Mouse (Mus musculus): ENCODE data around the gene Pacrg.

Pacrg gene

DNA sequence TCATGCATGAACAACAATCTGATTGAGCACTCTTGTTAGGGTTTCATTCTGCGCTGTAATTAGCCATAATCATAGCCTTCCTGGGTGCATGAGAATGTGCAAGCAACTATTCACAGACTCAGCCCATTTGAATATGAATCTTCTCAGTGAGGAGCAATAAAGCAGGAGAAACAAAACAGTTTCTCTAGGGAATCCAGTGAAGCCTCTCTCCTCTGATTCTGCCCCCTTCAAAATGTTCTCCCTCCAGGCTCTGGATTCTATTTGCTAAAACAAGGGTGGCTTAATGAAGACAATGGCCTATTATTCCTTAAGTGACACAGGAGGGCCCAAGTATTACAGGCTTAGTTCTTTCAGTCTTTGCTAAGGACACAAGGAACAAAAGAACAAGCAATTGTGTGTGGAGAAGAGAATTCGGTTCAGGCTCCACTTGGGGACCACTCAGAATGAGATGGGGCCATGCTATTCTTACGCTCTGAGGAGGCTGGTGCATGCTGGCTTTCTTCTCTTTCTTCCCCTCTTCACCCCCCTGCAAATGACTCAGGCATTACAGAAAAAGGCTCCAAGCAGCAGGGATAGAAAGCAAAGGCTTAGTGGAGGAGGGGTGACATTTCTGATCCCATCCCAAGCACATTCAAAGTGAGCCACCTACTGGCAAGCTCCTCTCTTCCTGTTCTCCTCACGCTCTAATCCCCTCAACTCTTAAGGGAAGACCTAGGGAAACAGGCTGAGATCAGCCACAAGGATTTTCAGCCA, 95.2 kb downstream of the Pacrg start:
- DNase-seq (ENCODE audit: low read depth, low spot score), result peak; percentile 76

DNA sequence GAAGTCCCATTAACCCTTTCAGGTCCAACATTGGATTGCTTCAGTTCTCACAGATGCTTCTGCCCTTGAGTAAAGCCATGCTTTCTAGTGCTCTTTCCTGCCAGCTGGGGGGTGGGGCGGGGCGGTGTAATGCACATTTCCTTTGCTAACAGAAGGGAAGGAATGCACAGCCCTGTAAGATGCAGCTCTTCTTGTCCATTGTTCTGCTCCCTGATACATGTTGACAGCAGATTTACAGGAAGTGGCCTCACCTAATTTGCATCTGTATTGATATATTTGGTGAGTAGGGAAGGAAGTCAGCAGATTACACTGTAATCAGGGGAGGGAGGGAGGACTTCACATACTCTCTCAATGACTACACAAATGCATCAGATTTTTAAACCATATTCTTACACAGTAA, 100.0 kb downstream of the Pacrg start:
- peak; percentile 57 for DNase-seq (ENCODE audit: low read depth, low spot score)

DNA sequence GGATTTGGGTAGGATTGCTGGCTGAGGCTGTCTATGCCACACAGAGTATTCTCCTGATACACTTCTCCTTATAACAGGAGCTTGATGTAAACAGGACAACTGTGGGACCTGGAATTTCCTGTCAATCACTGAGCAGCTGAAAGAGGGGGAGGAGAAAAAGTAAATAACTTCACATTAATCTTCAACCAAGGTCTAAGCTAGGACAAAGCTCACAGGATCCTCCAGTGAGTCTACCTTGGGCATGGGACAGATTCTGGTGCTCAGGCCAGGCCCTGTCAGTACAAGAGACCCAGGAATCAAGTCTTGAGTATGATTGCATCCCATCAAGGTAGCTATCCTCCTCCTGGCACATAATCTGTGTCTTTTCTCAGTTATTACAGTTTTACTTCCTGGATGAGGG, 102.1 kb downstream of the Pacrg start:
- DNase-seq (ENCODE audit: low read depth, low spot score), result no peak

DNA sequence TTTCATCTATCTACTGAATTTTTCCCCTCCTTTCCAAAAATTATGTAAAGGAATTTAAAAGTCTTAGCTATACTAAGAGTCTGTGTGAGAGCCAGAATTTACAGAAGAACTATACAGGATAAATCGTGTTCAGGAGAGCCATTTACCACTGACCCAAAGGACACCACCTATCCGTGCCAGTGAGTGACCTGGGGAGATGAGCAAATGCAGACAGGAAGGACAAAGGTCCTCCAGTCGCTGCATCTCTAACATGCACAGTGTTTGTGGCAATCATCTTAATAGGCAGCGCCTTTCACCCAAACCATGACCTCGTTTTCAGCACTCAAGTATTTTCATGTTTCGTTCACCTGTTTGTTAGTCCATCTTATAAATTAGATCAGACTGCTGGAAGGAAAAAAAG, 105.4 kb downstream of the Pacrg start:
- DNase-seq (ENCODE audit: low read depth, low spot score), result no peak

DNA sequence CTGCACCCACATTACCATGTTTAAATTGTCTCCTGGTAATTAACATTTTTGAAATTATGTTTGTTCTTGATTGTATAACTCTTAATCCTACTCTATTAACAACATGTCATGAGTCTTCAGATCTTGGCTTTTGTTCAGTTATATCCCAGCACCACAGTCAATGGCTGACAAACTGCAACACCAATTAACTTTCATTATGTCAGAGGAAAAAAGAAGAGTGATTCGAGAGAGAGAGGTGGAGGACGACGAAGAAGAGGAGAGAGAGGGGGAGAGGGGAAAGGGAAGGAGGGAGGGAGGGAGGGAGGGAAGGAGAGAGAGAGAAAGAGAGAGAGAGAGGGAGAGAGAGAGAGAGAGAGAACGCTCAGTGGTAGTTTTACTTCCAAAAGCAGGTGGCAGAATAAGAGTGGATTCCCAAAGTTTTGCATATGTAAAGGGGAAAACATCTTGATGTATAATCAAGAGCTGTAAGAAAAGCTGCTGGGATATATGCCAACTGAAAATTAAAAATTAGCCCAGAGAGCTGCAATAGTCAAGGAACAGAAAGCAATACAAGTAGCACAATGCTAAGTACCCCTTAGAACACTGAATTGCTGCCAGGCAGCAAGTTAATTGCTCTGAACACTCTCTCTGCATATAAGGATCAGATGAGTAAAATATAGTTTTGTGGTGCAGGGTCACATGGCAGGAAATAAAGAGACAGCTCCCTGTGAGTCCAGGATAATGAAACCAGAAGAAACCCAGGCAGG, 107.6 kb downstream of the Pacrg start:
- DNase-seq (ENCODE audit: low read depth, low spot score), result no peak

DNA sequence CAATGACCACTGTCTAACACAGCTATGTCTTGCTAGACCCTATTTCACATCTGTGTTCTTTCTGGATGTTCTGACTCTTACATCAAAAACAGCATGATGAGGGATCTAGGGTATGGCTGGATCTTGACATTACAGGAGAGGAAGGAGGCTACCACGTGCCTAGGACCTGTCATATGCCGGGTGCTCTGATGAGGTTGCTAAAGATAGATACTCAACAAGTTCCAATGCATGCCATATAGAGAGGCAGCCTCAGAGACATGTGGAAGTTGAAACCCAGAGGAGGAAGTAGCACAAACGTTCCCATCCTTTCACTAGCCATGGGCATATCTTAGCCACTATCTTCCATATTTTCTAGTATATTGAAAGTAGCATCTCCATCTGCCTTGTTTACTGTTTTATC, 115.3 kb downstream of the Pacrg start:
- DNase-seq (ENCODE audit: low read depth, low spot score), result no peak

DNA sequence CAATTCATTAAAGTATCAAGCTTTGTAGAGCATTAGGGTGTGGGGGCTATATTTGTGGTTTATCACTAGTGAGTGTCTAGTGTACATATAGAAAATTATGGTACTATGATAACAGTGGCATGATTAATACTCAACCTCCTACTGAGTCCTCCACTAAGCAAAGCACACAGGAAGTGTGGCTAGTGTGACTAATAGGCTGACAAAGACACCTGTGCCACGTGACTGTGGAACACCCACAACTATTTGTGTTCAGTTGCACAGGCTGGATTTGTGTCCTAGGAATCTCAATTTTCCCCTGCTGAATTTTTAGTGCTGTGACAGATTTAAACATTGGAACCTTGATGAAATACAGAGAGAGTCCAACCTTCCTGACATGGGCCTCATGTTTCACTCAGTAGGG, 118.5 kb downstream of the Pacrg start:
- DNase-seq (ENCODE audit: low read depth, low spot score), result no peak

DNA sequence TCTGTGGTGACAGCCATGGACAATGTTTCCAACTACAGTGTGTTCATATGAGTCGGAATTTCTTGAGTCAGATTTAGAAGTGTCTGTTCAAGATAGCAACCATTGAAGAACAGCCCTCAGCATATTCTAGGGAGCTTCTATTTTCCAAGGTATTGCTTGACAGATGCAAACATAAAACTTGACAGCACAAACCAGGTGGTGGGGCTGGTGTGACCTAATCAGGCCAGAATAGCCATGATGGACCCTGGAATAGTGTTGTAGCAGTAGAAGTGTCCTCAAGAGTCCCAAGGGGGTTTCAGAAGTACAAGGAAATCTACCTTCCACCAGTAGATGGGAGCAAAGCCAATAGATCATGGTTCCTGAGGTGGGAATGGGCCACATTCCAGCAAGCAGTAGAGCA, 123.0 kb downstream of the Pacrg start:
- DNase-seq (ENCODE audit: low read depth, low spot score), result no peak

DNA sequence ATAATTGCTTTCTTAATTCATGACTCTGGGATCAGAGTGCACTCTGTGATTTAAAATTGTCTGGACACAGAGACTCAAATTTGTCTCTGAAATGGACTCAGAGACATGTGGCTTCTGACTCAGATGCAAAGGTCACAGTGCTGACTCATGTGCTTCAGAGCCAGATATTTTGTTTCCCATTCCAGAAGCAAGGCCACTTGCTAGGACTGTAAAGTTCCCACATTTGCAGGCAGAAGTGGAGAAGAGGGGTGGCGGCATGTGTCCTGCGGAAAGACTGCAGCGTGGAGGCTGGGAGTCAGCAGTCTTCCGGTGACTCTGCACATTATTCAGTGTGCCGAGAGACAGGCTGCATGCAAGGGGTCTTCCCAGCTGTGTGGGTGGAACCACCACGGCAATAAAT, 137.3 kb downstream of the Pacrg start:
- no peak for DNase-seq (ENCODE audit: low read depth, low spot score)

DNA sequence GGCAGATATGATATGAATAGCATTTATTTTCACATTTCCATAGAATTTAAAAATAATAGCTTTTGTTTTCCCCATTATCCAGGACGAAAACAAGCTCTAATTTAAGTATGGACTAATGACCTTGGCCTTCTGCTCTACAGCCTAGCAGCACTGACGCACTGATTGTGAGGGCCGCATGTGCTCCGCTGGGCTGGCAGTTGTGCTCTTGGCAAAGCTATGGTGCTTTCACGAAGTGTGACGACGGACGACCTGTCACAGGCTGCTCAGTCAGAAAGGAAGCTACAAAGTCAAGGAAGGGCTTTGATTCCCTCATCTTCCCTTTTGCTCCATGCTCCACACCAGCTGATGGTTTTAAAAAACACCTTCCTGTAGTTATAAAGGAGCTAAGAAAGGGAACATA, 142.1 kb downstream of the Pacrg start:
- DNase-seq (ENCODE audit: low read depth, low spot score), result no peak

DNA sequence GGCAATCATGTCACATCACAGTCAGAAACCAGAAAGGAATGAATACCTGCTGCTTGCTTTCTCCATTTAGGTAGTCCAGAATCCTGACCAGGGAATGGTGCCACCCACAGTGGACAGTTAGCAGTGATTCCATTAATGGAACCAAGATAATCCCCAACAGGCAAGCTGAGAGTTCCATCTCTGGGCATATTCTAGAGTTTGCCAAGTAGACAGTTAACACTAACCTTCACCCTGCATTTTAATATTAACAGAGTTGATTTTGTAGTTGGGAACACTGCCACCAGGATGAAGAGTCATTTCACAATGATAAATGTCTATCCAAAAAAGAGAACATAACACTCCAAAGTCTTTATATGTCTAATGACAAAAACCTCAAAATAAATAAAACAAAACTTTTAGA, 144.7 kb downstream of the Pacrg start:
- DNase-seq (ENCODE audit: low read depth, low spot score), result no peak

DNA sequence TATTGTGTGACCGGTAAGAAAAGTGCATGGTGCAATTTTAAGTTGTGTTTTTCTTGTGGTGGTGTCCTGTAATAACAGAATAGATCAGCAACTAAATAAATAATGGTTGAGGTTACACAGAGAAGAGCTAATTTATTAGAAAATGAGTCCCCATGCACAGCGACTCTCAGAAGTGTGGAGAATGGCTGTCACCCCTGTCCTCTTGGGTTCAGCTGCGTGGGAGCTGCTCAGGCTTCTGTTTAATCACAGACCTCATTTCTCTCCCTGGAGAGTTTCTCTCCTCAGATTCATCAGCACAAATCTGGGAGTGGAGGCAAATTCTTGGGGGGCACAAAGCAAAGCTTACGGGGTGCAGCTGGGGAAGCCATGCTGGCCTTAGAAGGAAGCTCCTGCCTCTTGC, 163.0 kb downstream of the Pacrg start:
- no peak for DNase-seq (ENCODE audit: low read depth, low spot score)

DNA sequence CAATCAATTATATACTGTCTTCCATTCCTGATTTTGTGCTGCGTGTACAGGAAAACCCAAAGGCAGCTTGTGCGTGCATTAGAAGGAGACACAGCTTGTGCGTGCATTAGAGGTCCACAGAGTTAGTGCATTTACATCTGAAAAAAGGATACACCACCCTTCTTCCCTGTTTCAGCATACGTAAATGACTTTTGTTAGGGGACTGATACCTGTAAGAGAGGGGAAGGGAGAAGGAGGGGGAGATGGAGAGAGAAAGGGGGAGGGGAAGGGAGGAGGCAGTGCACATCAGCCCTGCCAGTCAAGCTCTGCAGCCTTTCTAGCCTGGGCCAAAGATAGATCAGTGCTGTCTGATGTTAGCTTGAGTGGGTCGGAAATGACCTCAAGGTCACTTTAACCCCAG, 164.6 kb downstream of the Pacrg start:
- peak; percentile 59 for DNase-seq (ENCODE audit: low read depth, low spot score)

DNA sequence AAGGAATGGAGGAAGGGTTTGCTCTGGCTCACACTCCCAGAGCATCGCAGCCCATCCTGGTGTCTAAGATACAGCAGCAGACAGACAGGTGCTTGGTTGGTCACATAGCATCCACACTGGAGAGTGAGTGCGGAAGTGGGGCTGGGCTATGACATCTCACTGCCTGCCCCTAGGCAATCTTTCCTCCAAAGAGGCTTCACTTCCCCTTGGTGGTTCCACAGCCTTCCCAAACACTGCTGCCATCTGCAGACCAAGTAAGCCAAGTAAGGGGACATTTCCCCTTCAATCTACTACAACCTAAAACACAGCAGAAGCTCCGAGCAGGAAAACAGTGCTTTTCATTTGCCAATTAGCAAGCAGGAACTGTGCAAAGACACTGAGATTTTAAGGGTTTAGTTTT, 165.1 kb downstream of the Pacrg start:
- DNase-seq (ENCODE audit: low read depth, low spot score), result peak; percentile 80

DNA sequence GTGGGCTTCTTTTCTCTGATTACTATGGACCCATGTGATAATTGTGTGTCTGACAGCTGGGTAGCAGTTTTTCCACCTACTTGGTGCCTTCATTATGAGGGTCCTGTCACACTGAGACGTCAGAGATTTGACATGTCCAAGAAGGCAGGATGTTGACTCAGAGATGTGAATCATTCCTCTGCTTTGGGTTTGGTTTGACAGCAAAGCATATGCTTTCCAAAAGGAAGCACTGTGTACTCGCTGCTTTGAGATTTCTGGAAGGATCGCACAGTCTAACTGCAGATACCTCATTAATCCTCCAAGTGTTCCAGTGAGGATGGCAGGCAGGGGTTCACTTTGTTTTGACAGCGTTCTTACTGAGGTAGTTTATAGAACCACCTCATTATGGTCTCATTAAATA, 178.8 kb downstream of the Pacrg start:
- no peak for DNase-seq (ENCODE audit: low read depth, low spot score)

DNA sequence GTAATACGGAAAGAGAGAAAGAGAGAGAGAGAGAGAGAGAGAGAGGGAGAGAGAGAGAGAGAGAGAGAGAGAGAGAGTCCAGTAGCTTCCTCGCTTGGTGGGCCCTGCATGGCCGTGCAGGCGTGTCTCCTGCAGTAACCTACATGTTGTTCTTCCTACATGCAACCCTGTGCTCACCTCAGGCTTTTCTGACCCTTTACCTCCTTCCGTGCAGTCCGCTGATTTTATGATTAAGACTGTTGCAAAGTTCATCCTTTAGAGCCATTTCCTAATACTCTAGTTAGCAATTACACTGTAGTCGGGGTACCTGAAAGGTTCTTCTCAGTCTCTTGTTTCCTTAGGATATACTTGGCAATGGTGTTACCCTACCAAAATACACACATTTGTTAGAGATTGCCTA, 196.5 kb downstream of the Pacrg start:
- no peak for DNase-seq (ENCODE audit: low read depth, low spot score)

DNA sequence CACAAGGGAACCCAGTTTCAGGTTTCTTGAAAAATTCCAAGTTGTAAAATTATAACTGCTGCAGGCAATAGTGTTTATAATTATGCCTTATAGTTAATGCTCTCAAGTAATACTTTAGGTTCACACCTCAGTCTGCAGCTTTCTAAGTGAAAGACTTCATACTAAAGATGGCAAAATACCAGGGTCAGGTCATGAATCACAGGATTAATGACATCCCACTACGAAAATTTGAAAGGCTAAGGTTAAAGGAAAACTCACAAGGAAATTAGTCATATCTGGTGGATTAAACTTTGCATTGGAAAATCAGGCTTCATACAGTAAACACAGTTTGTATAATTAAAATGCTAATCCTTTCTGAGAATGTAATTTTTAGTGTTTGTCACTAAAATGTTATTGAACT, 200.3 kb downstream of the Pacrg start:
- DNase-seq (ENCODE audit: low read depth, low spot score), result no peak

DNA sequence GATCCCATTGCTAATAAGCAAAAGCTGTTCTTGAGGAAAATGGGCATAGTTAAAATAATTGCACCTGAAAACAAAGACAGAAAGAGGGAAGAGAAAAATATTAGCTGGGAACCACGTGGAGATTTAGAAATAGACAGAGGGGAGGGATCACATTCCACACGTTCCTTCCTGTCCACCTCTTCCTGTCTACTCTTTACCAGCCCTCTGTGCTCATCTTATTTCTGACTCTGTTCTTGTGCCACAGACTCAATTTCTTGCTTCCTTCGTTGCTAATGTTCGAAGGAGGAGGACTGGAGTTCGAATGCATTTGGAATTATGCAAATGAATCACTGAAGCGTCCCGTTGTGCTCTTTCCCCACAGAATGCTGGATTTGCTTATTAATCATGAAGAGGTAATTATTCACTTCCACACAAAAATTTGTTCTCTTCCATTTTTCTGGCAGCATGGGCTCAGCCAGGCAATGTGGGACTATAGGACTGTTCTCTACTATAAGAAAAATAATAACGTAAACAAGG, 204.1 kb downstream of the Pacrg start:
- DNase-seq (ENCODE audit: low read depth, low spot score), result no peak

DNA sequence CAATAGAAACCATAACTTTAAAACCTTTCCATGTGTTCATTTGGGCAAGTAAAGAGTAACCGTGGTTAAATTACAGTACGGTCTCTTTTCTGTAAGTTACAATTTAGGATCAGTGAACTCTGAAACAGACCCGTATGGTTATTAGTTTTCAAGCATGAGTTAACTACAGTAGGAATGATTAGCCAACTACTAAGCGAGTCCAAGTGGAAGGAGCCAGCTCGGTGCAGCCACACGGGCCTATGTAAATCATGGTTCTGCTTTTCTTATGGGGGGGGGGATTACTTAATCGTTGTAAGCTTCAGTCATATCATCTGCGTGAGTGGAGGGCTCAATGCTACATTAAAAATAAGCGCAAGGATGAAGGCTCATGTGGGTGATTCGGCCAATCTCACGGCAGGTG, 204.6 kb downstream of the Pacrg start:
- DNase-seq (ENCODE audit: low read depth, low spot score), result no peak

DNA sequence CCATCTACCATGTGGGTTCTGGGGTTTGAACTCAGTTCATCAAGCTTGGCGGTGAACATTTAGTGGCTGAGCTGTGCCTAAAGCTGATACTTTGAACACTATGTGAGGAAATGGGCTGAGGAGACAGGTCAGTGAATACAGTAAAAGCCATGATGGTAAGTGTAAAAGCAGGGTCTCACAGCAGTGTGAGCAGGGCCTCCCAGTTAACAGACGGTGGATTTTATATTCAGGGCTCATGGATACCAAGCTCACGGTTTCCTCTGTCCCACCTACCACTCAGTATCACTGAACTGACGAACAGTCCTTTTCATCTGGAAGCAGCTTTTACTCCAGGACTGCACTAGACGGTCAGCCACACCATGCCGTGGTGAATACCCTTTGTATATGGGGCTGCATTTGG, 205.1 kb downstream of the Pacrg start:
- no peak for DNase-seq (ENCODE audit: low read depth, low spot score)

DNA sequence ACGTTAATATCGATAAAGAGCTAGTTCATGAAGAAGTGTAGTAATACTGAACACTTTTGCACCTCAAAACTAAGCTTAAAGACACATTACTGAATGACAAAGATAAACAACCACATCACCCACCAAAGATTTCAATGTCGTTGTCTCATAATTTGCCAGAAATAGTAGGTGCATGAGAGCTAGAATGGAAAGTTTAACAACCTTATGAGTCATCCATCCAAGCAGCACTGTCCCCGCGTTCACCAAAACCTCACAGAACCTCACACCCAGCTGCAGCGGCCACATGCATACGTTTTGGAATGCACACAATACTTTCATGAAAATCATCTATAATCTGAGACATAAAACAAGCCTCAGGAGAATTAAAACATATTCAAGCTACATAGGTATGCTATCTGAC, 206.3 kb downstream of the Pacrg start:
- no peak for DNase-seq (ENCODE audit: low read depth, low spot score)

DNA sequence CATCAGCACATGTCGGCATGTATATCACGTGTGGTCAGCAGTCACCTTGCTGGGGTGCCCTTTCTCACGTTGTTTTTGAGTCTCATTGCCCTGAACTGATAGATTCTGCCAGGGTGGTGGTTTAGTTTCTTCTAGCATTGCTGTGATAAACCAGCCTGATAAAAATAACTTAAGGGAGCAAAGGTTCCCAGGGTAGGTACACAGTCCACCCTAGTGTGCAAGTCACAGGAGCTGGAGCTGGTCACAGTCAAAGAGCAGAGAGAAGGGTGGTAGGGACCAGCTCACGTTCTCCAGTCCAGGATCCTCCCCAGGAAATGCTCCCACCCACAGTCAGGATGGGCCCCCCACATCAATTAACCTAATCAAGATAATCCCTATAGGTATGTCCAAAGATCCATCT, 211.9 kb downstream of the Pacrg start:
- DNase-seq (ENCODE audit: low read depth, low spot score), result no peak

DNA sequence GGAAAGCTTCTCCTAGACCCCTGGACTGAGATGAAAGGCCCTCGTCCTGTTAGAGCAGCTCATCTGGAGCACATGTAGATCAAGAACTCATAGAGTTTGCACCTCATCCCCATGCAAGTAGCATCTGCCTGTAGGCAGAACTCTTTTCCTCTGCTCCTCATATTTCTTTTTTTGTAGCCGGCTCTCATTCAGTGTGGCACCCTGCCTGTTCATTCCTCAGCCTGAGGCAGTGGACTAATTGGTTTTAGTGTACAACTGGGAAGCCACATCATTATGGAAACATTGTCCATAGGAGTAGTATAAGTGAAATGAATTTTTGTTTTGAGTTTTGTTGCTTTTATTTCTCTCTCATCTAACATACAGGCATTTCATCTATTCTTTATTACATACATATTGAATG, 212.6 kb downstream of the Pacrg start:
- no peak for DNase-seq (ENCODE audit: low read depth, low spot score)

Measured in ES-CJ7 (cell line).